Mouse (Mus musculus) brain, embryonic 14.5 days (tissue): Measurements from ENCODE around the gene Rufy2.

ENCODE experiments used
- CTCF ChIP-seq: fragments of 200-500 bp; IDR thresholded peaks from 2 replicates; pipeline ENCODE4 v1.5.1; 2012; ENCODE audit warnings: inconsistent platforms, mild to moderate bottlenecking, moderate library complexity, borderline replicate concordance; ENCODE audit not compliant: insufficient read depth, insufficient read length; ENCODE audit errors: extremely low read depth
- POLR2A ChIP-seq: fragments of 200-500 bp; IDR thresholded peaks from 2 replicates; pipeline ENCODE4 v1.6.1; 2012; ENCODE audit warnings: mild to moderate bottlenecking, inconsistent platforms, borderline replicate concordance; ENCODE audit not compliant: poor library complexity, insufficient read depth, insufficient read length, severe bottlenecking; ENCODE audit errors: extremely low read depth

DNA sequence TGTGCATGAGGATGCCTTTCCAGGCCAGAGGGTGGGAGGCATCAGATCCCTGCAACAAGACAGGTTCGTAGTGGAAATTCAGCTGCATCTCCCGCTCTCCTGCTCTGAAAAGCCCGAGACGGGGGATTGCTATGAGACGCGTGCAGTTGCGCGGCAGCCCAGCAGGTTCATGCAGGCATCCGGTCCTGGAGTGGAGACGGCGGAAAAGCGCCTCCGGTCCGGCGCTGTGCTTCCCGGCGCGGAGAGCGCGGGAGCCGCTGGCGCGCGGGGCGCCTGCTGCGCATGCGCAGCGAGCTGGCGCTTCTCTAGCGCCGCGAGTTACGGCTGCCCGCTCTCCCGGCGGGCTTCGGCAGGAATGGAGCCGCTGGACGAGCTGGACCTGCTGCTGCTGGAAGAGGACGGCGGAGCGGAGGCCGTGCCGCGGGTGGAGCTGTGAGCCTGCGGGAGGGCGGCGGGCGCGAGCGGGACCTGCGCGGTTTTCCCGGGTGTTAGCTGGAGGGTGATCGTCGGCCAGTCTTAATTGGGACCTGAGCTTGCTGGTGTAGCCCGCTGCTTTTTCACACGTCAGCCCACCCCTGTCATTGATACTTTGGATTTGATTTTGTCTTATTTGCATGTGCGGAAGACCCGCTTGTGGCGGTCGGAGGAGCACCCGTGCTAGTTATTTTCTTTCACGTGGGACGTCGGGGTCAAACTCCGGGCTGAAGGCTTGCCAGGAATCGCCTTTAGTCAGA lies 33.1 kb upstream of the Rufy2 start, which contains the start of gene Dna2:
- peak; percentile 80 for TF ChIP-seq POLR2A
- peak; percentile 38; the same call in 1 of the 2 replicates for TF ChIP-seq CTCF
